Mouse (Mus musculus) heart, embryonic 14.5 days (tissue): ENCODE measurements around the gene Gtf3c1. TPM values are rescaled to one million over a fixed set of nuclear protein-coding genes. Genes with fewer than 3 reads are reported as not detected.

Experiments used
- ATAC-seq: fragments of 200-750 bp; cut with Nextera tagmentation; 2 replicates; pipeline ENCODE4 v1.8.0; 2017; ENCODE audit warnings: low read depth, moderate TSS enrichment; ENCODE audit not compliant: insufficient number of reproducible peaks, insufficient read depth, low FRiP score
- H3K27ac ChIP-seq, 2 experiments: fragments of 200-500 bp in 1 of 2; fragments of 300-500 bp in 1 of 2; sonication (generic) in 1 of 2; replicated peaks in 1 of 2; 2 replicates each; pipeline ENCODE4 v1.5.1; 2012 to 2014; ENCODE audit warnings: low read depth in 2 of 2, low read length in 2 of 2, control low read depth in 1 of 2, mild to moderate bottlenecking in 1 of 2, mixed read lengths in 1 of 2; ENCODE audit not compliant: control insufficient read depth in 1 of 2, insufficient read depth in 1 of 2
- H3K27me3 ChIP-seq: fragments of 300-500 bp; sonication (generic); 2 replicates; pipeline ENCODE4 v1.6.1; 2014; ENCODE audit warnings: mild to moderate bottlenecking, low read length, control low read depth; ENCODE audit not compliant: control insufficient read depth, insufficient read depth
- H3K36me3 ChIP-seq: fragments of 300-500 bp; sonication (generic); 2 replicates; pipeline ENCODE4 v1.6.1; 2014; ENCODE audit warnings: mild to moderate bottlenecking, control low read depth, low read length, mixed read lengths; ENCODE audit not compliant: control insufficient read depth, insufficient read depth
- H3K4me1 ChIP-seq, 2 experiments: fragments of 200-500 bp in 1 of 2; fragments of 300-500 bp in 1 of 2; sonication (generic) in 1 of 2; 2 replicates each; pipeline ENCODE4 v1.6.1; 2012 to 2014; ENCODE audit warnings: low read length in 2 of 2, control low read depth in 1 of 2, mixed read lengths in 1 of 2; ENCODE audit not compliant: control insufficient read depth in 2 of 2, insufficient read depth in 2 of 2
- H3K4me2 ChIP-seq: fragments of 300-500 bp; sonication (generic); 2 replicates; pipeline ENCODE4 v1.6.1; 2014; ENCODE audit warnings: mild to moderate bottlenecking, low read length
- H3K4me3 ChIP-seq, 2 experiments: fragments of 200-500 bp in 1 of 2; fragments of 300-500 bp in 1 of 2; sonication (generic) in 1 of 2; 2 replicates each; pipeline ENCODE4 v1.5.1; 2012 to 2014; ENCODE audit warnings: low read length in 2 of 2, mild to moderate bottlenecking in 2 of 2, control low read depth in 1 of 2, low read depth in 1 of 2, moderate library complexity in 1 of 2; ENCODE audit not compliant: control insufficient read depth in 1 of 2, insufficient read depth in 1 of 2
- H3K9ac ChIP-seq: fragments of 300-500 bp; sonication (generic); 2 replicates; pipeline ENCODE4 v1.6.1; 2014; ENCODE audit warnings: mild to moderate bottlenecking, low read length
- H3K9me3 ChIP-seq: fragments of 300-500 bp; sonication (generic); 2 replicates; pipeline ENCODE4 v1.6.1; 2016; ENCODE audit warnings: low read length, control low read depth; ENCODE audit not compliant: control insufficient read depth
- WGBS: fragments of 180-500 bp; shearing (Covaris S2); extraction: QIAGEN DNeasy Blood & Tissue Kit; methylation state at CpG from one replicate; pipeline ENCODE4 v1.1.7; 2014; 5-methylcytosine and 5-hydroxymethylcytosine counted together
- polyA plus RNA-seq: library from polyadenylated mRNA; unstranded; fragments of >200 nt; fragmentation: Nextera tagmentation; extraction: Ambion mirVana; gene quantifications from 2 replicates; pipeline ENCODE4 v1.2.1, GENCODE M21; 2014

Gene Gtf3c1
- polyA plus RNA-seq, 1 experiment from 2014 or later, result 30.4 TPM

DNA sequence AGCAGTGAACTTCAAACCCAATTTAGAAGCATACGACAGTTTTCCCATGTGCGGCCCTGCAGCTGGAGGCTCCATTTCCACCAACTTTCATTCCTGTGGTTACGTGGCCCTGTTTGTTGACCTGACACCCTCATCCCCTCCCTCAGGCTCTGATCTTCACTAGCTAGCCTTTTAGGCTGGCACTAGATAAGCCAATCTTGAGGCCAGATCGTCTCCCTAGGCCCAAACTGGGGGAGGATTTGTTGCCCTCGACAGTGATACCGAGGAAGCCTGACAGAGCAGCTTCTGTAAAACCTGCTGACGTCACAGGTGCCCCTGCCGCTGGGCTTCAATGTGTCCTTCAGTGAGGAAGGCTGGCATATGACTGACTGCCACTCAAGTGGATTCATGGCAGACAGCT lies 36.2 kb downstream of the Gtf3c1 start:
- no peak overlapping the region for H3K4me2 ChIP-seq
- WGBS, result 77% methylated on average over 8 of the region's 8 CpGs
- no peaks in the 10 kb centered on the region for H3K27me3 ChIP-seq
- no peak for ATAC-seq
- H3K9me3 ChIP-seq, result no peaks in the 10 kb centered on the region
- H3K4me3 ChIP-seq, result no peak overlapping the region
- H3K36me3 ChIP-seq, result peaks cover 100% of the 10 kb centered on the region
- H3K4me1 ChIP-seq, result no peaks in the 10 kb centered on the region
- no peak overlapping the region for H3K27ac ChIP-seq
- H3K9ac ChIP-seq, result no peak overlapping the region

DNA sequence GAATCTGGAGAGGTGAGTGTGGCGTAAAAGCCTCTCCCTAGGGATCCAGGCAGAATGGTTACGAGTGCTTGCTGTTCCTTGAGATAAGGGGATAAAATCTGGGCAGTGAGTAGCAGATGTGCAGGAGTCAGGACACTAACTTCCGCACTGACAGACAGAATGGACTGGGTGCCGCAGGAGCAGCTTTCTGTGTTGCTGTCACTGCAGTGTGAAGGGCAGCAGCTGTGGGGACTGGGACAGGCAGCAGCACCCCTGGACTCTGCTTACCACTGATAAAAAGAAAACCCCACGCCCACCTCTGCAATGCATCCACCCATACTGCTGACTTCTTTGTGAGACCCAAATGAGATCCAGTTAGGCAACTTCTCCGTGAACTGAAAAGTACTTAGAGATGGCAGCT lies 36.7 kb downstream of the Gtf3c1 start:
- 68% methylated on average over 6 of the region's 6 CpGs for WGBS
- H3K4me3 ChIP-seq, result no peak overlapping the region
- no peak overlapping the region for H3K4me2 ChIP-seq
- no peak for ATAC-seq
- peaks cover 100% of the 10 kb centered on the region for H3K36me3 ChIP-seq
- H3K27me3 ChIP-seq, result no peaks in the 10 kb centered on the region
- H3K4me1 ChIP-seq, result no peaks in the 10 kb centered on the region
- no peaks in the 10 kb centered on the region for H3K9me3 ChIP-seq
- H3K9ac ChIP-seq, result no peak overlapping the region
- H3K27ac ChIP-seq, result no peak overlapping the region

DNA sequence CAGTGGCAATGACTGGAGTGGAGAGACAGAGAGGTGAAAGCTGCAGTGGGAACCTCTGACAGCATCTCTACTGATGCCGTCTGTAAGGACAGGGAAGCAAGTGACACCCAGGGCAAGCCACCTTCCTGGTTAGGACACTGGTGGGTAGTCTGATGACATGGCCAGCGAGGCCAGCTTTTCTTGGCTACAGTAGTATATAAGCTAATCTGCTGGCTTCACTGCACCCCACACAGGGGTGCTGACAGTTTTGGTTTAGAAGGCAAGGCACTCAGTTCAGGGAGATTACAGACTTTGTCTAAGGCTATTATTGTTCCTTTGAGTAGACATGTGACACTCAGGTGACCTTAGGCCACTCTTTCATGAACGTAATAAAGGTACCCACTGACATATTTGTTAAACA lies 43.9 kb downstream of the Gtf3c1 start:
- Histone ChIP-seq H3K9ac (no peak overlapping the region), H3K4me3 (no peak overlapping the region), H3K27me3 (no peaks in the 10 kb centered on the region), H3K4me2 (no peak overlapping the region), H3K36me3 (peaks cover 99% of the 10 kb centered on the region), H3K9me3 (no peaks in the 10 kb centered on the region), H3K4me1 (0 out of 4 replicates have a peak, but pooled peaks cover 0 to 2% of the 10 kb centered on the region in 2 experiments), H3K27ac (0 out of 4 replicates have a peak overlapping the region, but pooled peaks of 1 of the 2 experiments have one; percentile 28)
- 55% methylated on average over 3 of the region's 3 CpGs for WGBS
- no peak for ATAC-seq

DNA sequence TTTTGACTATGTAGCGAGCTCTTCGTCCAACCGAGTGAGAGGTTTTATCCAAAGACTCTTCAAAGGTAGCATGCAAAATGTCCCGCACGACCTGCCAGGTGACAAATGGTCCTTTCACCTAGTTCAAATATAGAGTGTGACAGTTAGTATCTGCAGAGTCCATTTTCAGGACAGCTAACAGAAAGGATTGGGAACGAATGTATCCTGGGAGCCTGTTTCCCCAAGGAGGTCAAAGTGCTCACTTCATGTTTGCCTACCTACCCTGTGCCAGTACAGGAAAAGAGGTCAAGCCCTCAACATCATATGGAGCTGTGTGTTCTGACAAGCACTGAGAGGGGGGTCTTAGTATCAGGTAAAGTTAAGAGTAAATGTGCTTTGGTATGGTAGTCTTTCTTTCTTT lies 50.1 kb downstream of the Gtf3c1 start:
- Histone ChIP-seq H3K36me3 (peaks cover 100% of the 10 kb centered on the region), H3K9me3 (no peaks in the 10 kb centered on the region), H3K4me2 (no peak overlapping the region), H3K27ac (no peak overlapping the region), H3K4me3 (no peak overlapping the region), H3K27me3 (no peaks in the 10 kb centered on the region), H3K4me1 (no peaks in the 10 kb centered on the region), H3K9ac (no peak overlapping the region)
- no peak for ATAC-seq
- 93% methylated on average over 6 of the region's 6 CpGs for WGBS

DNA sequence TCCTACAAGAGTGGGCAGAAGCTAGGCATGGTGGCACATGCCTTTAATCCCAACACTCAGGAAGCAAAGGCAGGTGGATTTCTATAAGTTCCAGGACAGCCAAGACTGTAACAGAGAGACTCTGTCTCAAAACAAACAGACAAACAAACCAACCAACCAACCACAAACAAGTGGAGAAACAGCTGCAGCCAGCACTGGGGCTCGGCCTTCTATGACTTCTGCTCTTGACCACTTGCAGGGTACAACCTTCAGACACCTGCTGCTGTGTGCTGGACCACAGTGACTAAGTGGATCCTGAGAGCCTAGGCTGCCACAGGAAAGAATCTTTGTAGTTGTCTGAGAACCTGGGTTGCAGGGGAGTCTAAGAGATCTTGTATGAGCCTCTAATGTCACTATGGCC lies 58.6 kb downstream of the Gtf3c1 start:
- 81% methylated on average over 1 of the region's 1 CpGs for WGBS
- Histone ChIP-seq H3K27ac (no peak overlapping the region), H3K36me3 (peaks cover 100% of the 10 kb centered on the region), H3K4me2 (no peak overlapping the region), H3K27me3 (no peaks in the 10 kb centered on the region), H3K4me1 (no peaks in the 10 kb centered on the region), H3K9me3 (no peaks in the 10 kb centered on the region), H3K4me3 (no peak overlapping the region), H3K9ac (no peak overlapping the region)
- no peak for ATAC-seq

DNA sequence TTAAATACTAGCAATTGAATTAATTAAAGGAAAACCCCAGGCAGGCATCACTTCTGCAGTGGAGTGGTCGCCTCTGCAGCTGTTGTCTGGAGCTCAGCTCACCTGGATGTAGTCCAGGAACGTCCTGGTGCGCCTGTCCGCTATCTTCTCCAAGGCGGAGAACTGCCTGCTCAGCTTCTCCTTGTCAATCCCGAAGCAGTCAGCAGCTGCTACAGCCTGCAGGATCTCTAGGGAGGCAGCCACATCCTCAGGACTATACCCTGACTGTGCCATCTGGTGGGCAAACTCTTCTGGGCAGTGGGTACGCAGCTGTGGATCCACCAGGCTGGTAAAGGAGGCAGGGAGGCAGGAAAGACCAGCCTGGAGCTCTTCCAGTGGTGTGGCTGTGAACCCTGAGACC lies 62.2 kb downstream of the Gtf3c1 start:
- Histone ChIP-seq H3K4me1 (no peaks in the 10 kb centered on the region; a peak in 1 of 4 replicates), H3K4me2 (no peak overlapping the region), H3K36me3 (peaks cover 100% of the 10 kb centered on the region), H3K27ac (no peak overlapping the region), H3K9me3 (no peaks in the 10 kb centered on the region), H3K9ac (no peak overlapping the region), H3K4me3 (no peak overlapping the region), H3K27me3 (no peaks in the 10 kb centered on the region)
- WGBS, result 81% methylated on average over 7 of the region's 7 CpGs
- ATAC-seq, result no peak

DNA sequence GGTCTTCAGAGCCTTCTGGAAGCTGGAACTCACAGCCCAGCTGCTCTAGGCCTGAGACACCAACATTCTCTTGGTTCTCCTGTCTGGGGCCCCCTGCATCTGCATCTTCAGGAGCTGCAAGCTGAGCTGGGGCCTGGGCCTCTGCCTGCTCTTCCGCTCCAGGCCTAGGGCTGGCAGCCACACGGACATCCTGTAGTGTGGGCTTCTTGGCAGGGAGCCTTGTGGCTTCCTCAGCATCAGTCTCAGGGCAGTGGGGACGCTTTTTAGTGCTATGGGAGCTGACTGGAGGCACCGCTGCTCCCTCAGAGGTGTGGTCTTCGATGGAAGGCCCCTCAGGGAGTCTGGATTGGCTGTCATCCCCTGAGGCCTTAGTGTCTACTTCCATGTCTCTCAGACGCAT lies 63.7 kb downstream of the Gtf3c1 start:
- Histone ChIP-seq H3K27me3 (no peaks in the 10 kb centered on the region), H3K4me1 (no peaks in the 10 kb centered on the region; a peak in 1 of 4 replicates), H3K9me3 (no peaks in the 10 kb centered on the region), H3K9ac (no peak overlapping the region), H3K27ac (no peak overlapping the region), H3K4me3 (no peak overlapping the region), H3K4me2 (no peak overlapping the region), H3K36me3 (peaks cover 100% of the 10 kb centered on the region)
- WGBS, result 69% methylated on average over 6 of the region's 6 CpGs
- ATAC-seq, result 0 out of 2 replicates have a peak, but pooled peaks have one; percentile 22

DNA sequence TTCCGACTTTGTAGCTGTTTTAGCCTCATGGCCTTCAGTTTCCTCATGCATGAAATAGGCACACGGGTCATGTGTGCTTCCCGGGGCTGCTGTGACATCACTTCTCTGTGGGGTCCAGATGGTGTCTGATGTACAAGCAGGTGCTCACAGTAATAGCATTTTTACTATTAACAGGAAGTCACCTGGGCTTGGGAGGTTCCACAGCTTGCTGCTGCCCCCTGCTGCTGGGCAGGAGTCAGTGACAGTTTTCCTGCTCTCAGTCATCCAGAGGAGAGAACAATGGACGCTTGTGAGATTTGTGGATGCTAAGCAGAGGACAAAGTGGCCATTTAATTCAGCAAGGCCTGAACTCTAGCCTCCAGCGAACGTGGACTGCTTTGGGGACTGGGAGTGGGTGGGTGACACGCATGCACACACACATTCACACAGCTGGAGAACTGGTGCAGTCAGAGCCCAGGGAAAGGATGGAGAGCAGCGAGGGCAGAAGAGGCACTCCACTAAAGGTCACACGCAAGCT lies 68.7 kb downstream of the Gtf3c1 start:
- Histone ChIP-seq H3K27me3 (no peaks in the 10 kb centered on the region), H3K4me2 (no peak overlapping the region), H3K9ac (no peak overlapping the region), H3K9me3 (no peaks in the 10 kb centered on the region), H3K4me1 (peaks cover 5% of the 10 kb centered on the region in 2 experiments; a peak in 3 of 4 replicates), H3K4me3 (no peak overlapping the region), H3K27ac (no peak overlapping the region), H3K36me3 (peaks cover 50% of the 10 kb centered on the region)
- WGBS, result 47% methylated on average over 9 of the region's 9 CpGs
- peak; percentile 8; the same call in 1 of the 2 replicates for ATAC-seq
